Mouse (Mus musculus) heart, postnatal 36 days (tissue): Measurements from ENCODE around the gene Ephb2. TPM values are rescaled to one million over a fixed set of nuclear protein-coding genes. Genes with fewer than 3 reads are reported as not detected.

Source experiments
- DNase-seq, 2 experiments: peaks; one replicate each; pipeline ENCODE4 v3.0.0; 2021 to 2022
- intact Hi-C: fragments of 180-260 bp; cut with DNase I; formaldehyde crosslinking; loops from one replicate; pipeline ENCODE4 v1.15.1; 2025
- total RNA-seq, 2 experiments: library from RNA; stranded (reverse); gene quantifications; 2 replicates each; pipeline ENCODE4 v1.2.3; 2021

The Ephb2 gene
- total RNA-seq, 2 experiments from 2014 or later: 0.16 to 0.39 TPM

DNA sequence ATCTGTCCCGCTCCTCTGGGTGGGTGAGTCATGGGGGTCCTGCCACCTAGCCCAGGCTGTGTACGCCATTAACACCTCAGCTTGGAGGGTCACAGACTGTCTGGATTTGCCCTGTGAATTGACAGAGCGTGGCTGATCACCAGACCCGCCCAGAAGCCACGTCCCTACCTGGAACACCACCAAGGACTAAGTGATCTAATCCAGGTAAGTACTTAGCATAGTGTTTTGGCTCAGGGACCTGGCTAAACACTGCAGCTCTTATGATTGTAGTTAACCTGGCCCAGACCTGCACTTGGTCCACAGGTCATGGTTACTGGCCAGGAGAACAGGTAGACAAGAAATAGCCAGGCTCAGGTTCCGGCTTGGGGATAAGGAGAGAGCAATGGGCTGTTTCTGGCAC is 31.4 kb downstream of the Ephb2 start:
- intact Hi-C loops: no loop called here
- DNase-seq: no peak

DNA sequence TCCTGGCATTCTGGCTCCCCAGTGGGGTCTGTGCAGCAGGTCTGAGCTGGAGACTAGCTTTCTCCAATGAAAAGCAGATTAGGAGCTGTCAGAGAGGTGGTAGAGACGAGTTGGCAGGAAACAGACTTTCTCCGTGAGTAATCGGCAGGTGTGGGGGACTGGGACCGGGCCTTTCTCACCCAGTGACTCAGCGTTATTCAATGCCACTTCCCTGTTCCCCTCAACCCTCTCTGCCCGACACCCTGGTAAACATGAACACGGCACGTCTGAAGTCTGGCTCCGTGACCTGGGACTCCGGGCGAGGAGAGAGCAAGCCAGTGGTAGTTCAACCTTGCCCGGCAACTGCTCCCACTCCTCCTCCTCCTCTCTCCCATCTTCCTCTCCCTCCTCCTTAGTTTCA is 33.3 kb downstream of the Ephb2 start:
- intact Hi-C loops: no loop called here
- peak in 1 of 2 experiments; percentile 25 for DNase-seq

DNA sequence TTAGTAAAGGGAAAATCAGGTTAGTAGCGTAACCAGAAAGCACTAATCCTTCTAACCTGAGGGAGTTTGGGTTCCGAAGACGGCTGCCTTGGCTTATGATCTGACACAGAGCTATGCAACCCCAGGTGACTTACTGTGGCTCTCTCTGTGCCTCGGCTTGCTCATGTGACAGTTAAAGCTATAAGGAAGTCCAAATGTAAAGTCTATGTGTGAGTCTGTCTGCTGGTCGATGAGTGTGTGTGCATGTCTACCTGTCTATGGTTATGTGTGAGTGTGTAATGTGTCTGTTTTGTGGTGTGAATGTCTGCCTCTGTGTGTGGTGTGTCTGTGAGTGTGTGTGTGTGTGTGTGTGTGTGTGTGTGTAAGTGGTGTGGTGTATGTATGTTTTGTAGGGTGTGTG is 33.8 kb downstream of the Ephb2 start:
- intact Hi-C loops: no loop called here
- DNase-seq: no peak

DNA sequence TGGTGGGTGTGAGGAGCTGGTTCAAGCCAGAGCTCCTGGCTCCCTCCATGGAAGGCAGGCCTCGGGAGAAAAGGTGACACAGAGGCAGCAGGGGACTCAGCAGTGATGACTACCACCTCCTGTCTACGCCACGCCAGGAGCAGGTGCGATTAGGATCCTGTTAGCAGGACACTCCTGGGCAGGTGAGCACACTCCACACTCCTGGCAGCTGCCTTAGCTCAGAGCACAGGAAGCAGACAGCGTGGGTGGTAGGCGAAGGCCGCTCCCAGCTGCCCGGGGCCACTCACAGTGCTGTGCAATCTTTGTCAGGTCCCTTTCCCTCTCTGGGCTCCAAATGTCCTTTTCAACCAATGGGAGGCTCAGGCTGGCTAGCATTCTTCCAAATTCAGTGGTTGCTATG is 34.3 kb downstream of the Ephb2 start:
- DNase-seq: no peak
- intact Hi-C loops: no loop called here

DNA sequence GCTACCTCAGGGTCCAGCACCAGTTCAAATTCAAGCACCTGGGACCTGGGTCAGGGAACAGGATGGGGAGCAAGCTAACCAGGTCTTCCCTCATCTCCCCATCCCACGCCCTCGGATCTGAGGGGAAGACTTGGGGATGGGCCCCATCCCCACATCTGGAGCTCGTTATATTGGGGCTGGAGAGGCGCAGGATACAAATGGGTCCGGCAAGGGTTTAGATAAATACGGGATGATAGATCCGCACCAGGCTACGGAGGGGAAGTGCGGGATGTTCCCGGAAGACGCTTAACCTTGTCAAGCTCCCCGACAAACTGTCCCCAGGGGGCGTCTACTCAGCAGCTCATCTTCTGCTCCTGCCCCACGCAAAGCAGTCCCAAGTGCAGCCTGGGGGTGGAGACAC is 35.4 kb downstream of the Ephb2 start:
- no peak for DNase-seq
- intact Hi-C loops: no loop called here

DNA sequence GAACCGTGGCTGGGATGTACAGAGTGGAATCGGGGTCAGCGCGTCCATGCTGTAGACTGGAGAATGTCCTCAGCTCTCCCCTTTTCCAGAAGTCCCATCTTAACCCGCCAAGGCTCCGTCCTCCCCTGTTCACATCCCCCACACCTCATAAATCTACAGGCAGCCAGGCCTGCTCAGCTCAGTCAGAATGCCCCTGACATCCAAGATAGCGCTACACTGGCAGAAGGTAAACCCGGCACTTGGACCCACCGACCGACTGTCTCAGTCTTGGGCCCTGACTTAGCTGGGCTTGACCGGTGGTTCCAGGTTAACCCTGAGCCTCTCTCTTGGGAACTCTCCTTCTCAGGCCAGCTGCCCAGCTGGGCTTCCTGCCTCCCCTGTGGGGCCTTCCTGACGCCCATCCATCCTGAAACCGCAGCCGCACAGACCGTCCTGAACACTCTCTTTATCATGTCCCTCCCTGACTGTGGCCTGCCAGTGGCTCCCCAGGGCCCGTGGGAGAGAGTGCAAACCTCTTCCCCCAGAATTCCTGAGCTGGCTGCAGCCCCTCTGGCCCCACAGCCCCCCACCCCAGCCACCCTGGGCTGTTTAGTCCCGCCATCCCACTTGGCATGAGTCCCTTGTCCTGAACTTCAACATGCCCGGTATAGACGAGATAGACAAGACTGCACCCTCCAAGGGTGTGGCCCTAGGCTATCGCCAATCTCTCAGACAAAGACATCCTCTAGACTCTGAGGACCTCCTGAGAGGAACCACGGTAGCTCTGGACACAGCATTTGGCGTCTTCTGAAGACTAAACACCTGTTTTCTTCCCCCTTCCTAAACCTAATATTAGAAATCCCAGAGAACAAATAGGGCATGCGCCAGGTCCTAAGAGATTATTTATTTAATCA is 37.9 kb downstream of the Ephb2 start:
- intact Hi-C loops: no loop called here
- no peak for DNase-seq

DNA sequence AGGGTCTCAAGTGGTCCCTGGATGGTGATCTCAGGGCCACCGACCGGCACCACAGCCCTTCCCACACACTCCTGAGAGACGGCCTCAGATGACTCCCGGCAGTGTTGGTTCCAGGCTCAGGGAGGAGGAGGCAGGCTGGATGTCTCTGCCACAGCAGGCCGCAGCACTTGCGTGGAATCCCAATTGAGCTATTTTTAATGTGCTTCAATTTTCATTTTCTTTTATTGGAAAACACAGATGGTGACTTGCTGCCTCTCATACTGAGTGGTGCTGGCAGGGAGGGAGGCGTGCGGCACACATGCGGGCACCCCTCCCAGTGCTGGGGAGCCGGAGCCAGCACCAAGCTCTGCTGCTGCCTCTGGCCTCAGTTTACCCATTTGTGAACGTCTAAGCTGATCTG is 42.5 kb downstream of the Ephb2 start:
- DNase-seq: no peak
- intact Hi-C loops: no loop called here

DNA sequence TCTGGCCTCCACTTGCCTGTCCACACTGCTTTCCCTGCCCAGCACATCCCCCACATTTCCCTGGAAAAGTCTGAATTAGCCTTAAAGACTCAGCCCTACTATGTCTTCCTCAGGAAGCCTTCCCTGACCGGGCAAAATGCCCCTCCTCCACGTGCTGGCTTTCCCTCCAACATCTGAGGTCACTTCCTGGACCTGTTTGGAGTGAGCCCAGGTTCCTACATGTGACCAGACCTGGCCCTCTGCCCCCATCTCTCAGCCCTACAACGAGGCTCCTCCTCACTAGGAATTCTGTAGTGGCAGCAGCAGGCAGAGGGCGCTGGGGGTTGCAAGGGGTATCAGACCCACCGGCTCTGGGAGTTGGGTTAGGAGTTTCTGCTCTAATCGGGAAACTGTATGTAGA is 46.0 kb downstream of the Ephb2 start:
- intact Hi-C loops: no loop called here
- peak; percentile 60 to 70 for DNase-seq

DNA sequence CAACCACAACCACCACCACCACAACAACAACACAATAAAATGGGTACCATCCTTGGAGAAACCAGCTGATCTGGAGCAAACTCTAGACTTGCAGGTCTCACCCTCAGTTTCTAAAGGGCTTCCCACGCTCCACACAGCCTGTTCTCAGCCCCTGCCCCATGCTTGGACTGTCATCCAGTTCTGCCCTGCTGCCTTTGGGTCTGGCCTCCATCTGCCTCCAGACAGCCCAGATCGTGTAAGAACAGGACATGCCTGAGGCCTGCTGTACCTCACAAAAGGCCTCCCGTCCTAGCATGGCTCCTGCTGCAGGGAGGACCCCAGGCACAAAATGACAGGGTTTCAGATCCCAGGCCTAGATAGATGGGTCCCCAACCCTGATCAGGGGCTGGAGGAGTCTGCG is 48.4 kb downstream of the Ephb2 start:
- DNase-seq: no peak
- intact Hi-C loops: no loop called here

DNA sequence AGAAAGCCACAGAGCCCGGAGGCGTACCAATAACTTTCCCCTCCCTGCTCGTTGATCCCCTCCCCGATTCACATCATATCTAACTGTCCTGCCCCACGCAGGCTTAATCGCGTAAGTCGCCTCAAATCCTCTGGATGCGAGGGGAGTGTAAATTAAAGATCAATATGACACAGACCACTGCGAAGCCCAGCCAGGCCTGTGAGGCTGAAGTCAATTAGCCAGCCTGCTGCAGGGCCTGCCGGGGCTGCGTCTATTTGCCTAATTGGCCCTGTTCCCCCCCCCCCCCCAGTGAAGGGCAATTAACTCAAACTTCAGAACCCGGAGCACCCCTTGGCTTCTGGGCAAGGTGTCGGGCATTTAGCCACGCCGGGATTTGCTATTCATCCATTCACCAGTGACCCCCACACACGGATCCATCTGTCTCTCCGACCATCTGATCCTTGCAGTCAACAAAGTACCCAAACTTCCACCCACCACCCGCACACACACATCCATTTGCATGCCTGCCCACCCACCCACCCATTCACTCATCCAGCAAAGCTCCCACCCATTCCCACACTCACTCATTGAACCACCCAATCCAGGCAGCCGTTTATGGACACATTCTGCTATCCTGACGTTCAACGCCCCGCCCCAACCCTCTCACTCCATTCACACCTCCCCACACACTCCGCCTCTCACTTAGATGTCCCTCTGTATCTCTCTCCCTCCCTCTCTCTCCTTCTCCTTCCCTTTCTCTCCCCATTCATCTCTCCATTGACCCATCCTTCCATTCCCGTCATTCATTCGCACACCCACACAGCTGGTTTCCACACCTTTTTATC is 49.1 kb downstream of the Ephb2 start:
- intact Hi-C loops: no loop called here
- no peak for DNase-seq

DNA sequence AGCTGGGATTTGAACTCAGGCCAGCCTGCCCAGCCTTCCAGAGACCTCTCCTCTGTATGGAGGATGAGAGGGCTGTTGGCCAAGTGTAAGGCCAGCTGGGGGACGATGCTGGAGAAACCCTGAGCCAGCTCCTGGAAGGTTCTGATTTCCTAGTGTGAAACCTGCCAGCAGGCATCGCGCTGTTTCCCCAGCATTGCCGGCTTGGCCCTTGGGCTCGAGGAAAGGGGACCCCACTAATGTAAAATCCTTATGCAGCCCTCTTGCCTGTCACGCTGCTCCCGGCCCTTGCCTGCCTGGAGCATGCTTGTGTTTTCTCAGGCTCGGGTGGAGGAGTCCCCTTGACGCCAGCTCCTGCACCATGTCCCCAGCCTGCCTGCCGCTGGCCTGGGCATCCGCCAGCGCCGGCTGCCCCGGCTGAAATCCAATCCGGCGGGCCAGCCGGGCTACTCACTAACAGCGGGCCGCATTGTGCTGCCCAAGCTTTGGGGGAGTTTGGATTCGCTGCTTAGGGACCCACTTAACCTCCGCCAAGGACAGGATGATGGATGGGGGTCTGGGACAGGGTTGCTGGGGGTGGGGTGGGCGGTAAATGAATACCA is 52.1 kb downstream of the Ephb2 start:
- intact Hi-C loops: no loop called here
- DNase-seq: peak; percentile 38 to 41

DNA sequence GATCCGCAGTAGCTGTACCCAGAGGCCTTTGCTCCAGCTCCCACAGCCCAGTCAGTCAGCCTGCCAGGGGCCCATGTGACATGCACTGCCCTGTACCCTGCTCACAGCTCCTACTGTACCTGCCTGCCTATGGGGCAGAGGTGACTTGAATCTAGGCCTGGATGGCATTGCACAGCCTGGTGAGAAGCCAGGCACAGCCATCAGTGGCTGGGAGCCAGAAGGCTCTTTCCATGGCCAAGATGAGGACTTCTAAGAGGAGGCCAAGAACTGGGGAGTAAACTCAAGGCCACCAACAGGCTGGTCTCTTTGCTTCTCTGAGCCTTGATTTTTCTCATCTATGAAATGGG is 53.2 kb downstream of the Ephb2 start:
- intact Hi-C loops: no loop called here
- DNase-seq: peak in 1 of 2 experiments; percentile 9

DNA sequence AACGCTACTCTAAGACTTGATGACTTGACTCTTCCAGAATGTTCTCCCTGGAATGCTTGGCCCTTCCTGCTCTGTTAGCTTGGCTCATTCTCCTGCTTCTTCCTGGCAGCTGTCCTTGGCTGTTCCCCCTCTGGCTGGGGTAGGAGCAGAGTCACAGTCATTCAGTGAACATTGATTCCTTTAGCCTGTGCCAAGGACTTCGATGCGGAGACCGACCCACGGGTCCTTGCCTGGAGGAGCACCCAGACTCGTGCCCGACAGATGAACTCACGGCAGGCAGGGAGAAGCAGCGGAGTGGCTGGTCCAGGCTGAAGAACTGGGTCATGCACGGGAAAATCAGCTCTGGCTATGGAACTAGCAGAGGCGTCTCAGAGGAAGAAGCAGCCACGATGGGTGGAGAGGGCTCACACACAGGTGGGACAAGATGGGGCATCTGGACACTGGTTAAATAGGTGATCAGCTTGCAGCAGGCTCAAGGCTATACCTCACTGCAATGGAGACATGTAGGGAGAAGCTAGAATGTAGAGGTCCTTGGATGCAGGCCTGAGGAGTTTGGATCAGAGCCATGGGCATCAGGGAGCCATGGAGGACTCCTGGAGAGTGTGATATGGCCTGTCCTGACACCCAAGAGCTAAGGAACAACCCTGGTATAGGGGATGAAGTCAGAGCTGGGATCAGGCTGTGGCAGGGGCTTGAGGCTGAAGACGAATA is 53.8 kb downstream of the Ephb2 start:
- DNase-seq: peak; percentile 62 to 63
- intact Hi-C loops: no loop called here

DNA sequence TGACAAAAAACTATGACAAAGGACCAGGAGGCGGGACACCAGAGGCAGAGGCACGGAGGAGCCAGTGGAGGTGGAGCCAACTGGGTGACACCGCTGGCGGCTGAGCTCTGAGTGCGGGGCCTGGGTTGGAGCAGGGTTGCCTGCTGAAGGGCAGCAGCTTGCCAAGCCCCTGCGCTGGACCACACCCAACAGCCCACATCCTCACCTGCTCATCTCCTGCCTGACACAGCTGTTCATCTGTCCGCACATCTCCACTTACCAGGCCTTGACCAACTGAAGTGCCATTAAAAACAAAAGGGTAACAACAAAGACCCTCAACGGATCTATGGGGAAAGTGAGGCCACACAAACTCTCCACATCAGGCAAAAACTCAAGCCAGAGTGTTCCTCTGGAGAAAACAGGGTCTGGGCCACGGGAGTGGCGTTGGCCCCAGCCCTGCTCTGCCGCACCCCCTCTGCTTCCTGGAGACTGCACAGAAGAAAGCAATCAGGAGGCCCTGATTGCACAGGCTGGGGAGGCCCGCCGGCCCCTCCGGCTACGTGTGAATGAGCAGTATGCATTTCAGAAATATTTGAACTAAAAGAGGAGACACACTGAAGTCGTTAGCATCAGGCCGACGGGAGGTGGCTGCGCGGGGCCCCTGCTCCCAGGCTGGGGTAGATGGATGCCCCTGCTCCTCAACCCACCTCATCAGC is 55.4 kb downstream of the Ephb2 start:
- no peak for DNase-seq
- intact Hi-C loops: no loop called here

DNA sequence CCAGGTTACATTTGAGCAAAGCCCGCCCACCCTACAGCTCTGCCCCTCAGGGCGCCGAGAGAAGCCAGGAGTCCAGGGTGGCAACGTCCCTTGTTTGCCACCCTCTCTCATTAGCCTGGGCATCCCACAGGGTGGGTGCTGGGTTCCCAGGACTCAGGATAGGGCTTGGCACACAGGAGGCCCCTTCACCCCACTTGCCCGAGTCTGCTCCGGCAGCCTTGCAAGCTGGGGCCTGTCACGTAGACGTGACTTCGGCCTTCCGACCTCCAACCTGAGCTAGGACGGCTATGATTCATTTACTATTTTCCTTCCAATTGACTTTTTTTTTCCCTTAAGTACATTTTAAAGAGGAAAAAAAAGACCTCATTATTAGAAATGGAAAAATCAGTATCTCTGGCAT is 56.6 kb downstream of the Ephb2 start:
- intact Hi-C loops: no loop called here
- no peak for DNase-seq

DNA sequence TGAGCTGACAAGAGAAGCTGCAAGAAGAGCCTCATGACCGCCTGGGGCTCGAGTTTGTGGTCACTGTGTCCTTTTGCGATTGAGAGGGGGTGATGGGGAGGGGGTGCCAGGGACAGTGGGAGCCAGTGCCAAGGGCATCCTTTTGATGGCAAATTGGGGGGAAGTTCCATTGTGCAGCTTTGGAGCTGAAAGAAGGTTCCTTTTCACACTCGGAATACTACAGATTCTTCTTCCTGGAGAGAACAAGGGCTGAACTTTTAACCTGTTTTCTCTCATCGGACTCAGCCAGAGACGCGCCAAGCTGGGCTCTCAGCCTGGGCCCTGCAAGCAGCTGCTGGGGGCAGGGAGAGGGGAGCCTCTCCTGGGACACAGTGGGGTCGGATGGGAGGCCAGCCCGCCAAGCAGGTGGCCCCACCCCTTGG is 59.3 kb downstream of the Ephb2 start:
- DNase-seq: no peak
- intact Hi-C loops: no loop called here

DNA sequence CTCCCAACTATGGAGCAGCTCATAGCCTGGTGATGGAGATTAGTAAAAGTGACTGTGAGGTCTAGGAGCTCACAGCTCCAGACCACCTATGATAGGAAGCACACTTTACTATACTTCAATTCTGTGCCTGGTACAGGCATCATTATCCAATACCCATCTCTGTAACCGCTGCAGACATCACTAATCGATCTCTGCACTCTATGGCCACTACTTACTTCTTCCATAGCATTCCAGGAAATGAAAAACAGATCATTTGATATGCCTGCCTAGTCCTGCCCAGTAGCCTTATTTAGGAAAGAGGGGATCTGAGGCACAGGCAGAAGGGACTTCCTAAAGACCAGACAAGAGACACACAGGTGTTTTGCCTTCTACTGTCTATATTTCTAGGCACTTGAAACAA is 59.9 kb downstream of the Ephb2 start:
- intact Hi-C loops: no loop called here
- no peak for DNase-seq

DNA sequence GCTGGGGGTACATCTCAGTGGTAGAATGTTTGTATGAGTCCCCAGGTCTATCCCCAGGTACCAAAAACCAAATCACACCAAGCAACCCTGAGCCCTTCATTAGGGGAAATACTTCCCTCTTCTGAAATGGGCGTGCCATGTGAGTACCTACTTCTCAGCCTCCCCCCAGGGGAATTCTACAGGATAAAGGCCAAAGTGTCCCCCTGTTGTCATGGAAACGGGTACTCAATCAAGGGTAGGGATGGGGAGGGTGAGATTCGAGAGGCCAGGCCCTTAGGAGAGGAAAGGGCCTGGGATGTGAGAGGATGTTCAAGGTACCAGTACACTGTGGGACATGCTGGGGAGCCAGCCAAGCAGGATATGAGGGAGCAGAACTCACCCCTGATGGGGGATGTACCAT is 61.6 kb downstream of the Ephb2 start:
- DNase-seq: no peak
- intact Hi-C loops: no loop called here

DNA sequence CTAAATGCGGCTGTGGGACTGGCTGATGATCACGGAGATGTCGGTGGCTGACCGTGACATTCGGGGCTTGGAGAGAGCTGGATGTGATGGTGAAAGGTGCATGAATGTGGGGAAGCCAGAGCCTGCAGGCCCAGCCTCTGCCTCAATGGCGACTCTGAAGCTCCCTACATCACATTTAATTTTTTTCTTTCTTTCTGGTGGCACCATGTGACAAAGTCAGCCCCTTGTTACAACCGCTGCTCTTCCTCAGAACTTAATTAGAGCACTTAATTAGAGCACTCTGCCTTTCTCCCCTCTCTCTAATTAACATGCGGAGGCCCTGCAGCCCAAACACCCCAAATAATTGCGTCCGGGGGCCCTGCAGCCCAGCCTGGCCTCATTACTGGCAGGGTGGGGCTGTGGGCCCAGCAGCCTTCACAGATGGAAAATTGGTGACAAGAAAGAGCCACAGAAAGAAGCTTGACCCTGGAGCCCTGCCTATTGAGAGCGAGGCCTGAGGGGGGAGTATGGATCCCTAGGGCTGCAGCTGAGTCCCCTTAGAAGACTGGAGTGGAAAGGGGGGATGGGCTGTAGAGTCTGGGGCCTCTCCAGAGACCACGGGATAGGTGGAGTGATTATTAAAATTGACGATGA is 62.7 kb downstream of the Ephb2 start:
- intact Hi-C loops: no loop called here
- DNase-seq: no peak

DNA sequence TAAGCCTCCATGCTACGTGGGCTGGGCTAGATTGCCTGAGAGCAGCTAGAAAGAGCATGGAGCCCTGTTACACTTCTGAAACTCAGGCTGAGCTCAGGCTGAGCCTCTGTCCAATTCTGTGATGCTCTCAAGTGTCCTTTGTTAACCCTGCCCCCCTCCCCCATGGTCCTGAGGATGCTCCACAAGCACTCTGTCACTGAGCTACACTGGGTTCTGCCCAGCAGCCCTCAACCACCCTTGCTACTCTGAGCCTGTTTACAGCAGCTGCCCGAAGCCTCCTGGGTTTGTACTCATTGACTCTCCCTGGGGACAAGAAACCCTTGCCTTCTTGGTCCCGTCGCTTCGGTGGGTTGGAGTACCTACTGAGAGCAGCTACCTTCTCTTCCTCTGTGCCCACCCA is 63.5 kb downstream of the Ephb2 start:
- intact Hi-C loops: no loop called here
- no peak for DNase-seq
